Mouse (Mus musculus) hindbrain, embryonic 16.5 days (tissue): ENCODE measurements around the gene Mkln1. TPM values are rescaled to one million over a fixed set of nuclear protein-coding genes. Genes with fewer than 3 reads are reported as not detected.
A peak's percentile ranks its signal among the peaks of the same experiment; 100 is the strongest.

Experiments used
- ATAC-seq: fragments of 200-750 bp; cut with Nextera tagmentation; 2 replicates; pipeline ENCODE4 v1.8.0; 2017; ENCODE audit warnings: moderate TSS enrichment, moderate library complexity
- H3K27ac ChIP-seq: fragments of 300-500 bp; sonication (generic); 2 replicates; pipeline ENCODE4 v1.5.1; 2014; ENCODE audit warnings: low read depth, mild to moderate bottlenecking, control low read depth, low read length, moderate library complexity
- H3K27me3 ChIP-seq: fragments of 300-500 bp; sonication (generic); replicated peaks from 2 replicates; pipeline ENCODE4 v1.6.1; 2014; ENCODE audit warnings: low read length; ENCODE audit not compliant: control insufficient read depth, insufficient read depth
- H3K36me3 ChIP-seq: fragments of 300-500 bp; sonication (generic); 2 replicates; pipeline ENCODE4 v1.6.1; 2014; ENCODE audit warnings: mild to moderate bottlenecking, low read length, moderate library complexity, mixed read lengths; ENCODE audit not compliant: control insufficient read depth, insufficient read depth
- H3K4me1 ChIP-seq: fragments of 300-500 bp; sonication (generic); 2 replicates; pipeline ENCODE4 v1.6.1; 2014; ENCODE audit warnings: low read depth, low read length; ENCODE audit not compliant: control insufficient read depth, insufficient read depth
- H3K4me2 ChIP-seq: fragments of 300-500 bp; sonication (generic); 2 replicates; pipeline ENCODE4 v1.6.1; 2014; ENCODE audit warnings: mild to moderate bottlenecking, low read length, control low read depth, moderate library complexity
- H3K4me3 ChIP-seq: fragments of 300-500 bp; sonication (generic); 2 replicates; pipeline ENCODE4 v1.5.1; 2014; ENCODE audit warnings: mild to moderate bottlenecking, low read length, control low read depth, moderate library complexity
- H3K9ac ChIP-seq: fragments of 300-500 bp; sonication (generic); 2 replicates; pipeline ENCODE4 v1.6.1; 2014; ENCODE audit warnings: low read depth, mild to moderate bottlenecking, control low read depth, low read length, moderate library complexity
- H3K9me3 ChIP-seq: fragments of 300-500 bp; sonication (generic); 2 replicates; pipeline ENCODE4 v1.6.1; 2014; ENCODE audit warnings: mild to moderate bottlenecking, low read length, moderate library complexity; ENCODE audit not compliant: control insufficient read depth
- WGBS: fragments of 180-500 bp; shearing (Covaris S2); extraction: QIAGEN DNeasy Blood & Tissue Kit; methylation state at CpG from one replicate; pipeline ENCODE4 v1.1.7; 2014; 5-methylcytosine and 5-hydroxymethylcytosine counted together
- polyA plus RNA-seq: library from polyadenylated mRNA; unstranded; fragments of >200 nt; fragmentation: Nextera tagmentation; extraction: Ambion mirVana; gene quantifications from 2 replicates; pipeline ENCODE4 v1.2.1, GENCODE M21; 2015

Mkln1 gene
- polyA plus RNA-seq, 1 experiment from 2014 or later, result 119 TPM

- no peak overlapping the region for H3K27ac ChIP-seq
- ATAC-seq, result peak; percentile 61
- H3K27me3 ChIP-seq, result no peaks in the 10 kb centered on the region
- 72% methylated on average over 6 of the region's 6 CpGs for WGBS
- no peak overlapping the region for H3K4me2 ChIP-seq
- peaks cover 8% of the 10 kb centered on the region; the same call in 1 of the 2 replicates for H3K36me3 ChIP-seq
- no peak overlapping the region for H3K9ac ChIP-seq
- no peak overlapping the region for H3K4me3 ChIP-seq
- H3K4me1 ChIP-seq, result peaks cover 14% of the 10 kb centered on the region
- H3K9me3 ChIP-seq, result no peaks in the 10 kb centered on the region
These were observed 126.8 kb downstream of the Mkln1 start for GRCm38 (mm10) chr6:31525231-31525900.

GRCm38 (mm10) chr6:31526929-31527328, 128.4 kb downstream of the Mkln1 start:
- 94% methylated on average over 5 of the region's 5 CpGs for WGBS
- ATAC-seq, result no peak
- Histone ChIP-seq H3K4me1 (peaks cover 11% of the 10 kb centered on the region), H3K27me3 (no peaks in the 10 kb centered on the region), H3K9ac (no peak overlapping the region), H3K4me3 (no peak overlapping the region), H3K36me3 (peaks cover 8% of the 10 kb centered on the region; the same call in 1 of the 2 replicates), H3K4me2 (no peak overlapping the region), H3K9me3 (no peaks in the 10 kb centered on the region), H3K27ac (no peak overlapping the region)

GRCm38 (mm10) chr6:31527897-31528296, 129.4 kb downstream of the Mkln1 start:
- WGBS, result 71% methylated on average over 7 of the region's 7 CpGs
- no peak for ATAC-seq
- H3K9me3 ChIP-seq, result no peaks in the 10 kb centered on the region
- no peak overlapping the region for H3K4me3 ChIP-seq
- no peak overlapping the region for H3K9ac ChIP-seq
- no peaks in the 10 kb centered on the region for H3K27me3 ChIP-seq
- no peak overlapping the region for H3K27ac ChIP-seq
- H3K4me1 ChIP-seq, result peaks cover 7% of the 10 kb centered on the region
- peaks cover 6% of the 10 kb centered on the region; the same call in 1 of the 2 replicates for H3K36me3 ChIP-seq
- no peak overlapping the region for H3K4me2 ChIP-seq

GRCm38 (mm10) chr6:31528339-31528738, 129.8 kb downstream of the Mkln1 start:
- Histone ChIP-seq H3K9me3 (no peaks in the 10 kb centered on the region), H3K27me3 (no peaks in the 10 kb centered on the region), H3K4me1 (peaks cover 4% of the 10 kb centered on the region), H3K4me3 (no peak overlapping the region), H3K4me2 (no peak overlapping the region), H3K9ac (no peak overlapping the region), H3K27ac (no peak overlapping the region), H3K36me3 (peaks cover 6% of the 10 kb centered on the region; the same call in 1 of the 2 replicates)
- no peak for ATAC-seq
- 69% methylated on average over 5 of the region's 5 CpGs for WGBS

- Histone ChIP-seq H3K9ac (no peak overlapping the region), H3K4me1 (no peaks in the 10 kb centered on the region), H3K27ac (no peak overlapping the region), H3K36me3 (no peaks in the 10 kb centered on the region; the same call in 1 of the 2 replicates), H3K4me3 (no peak overlapping the region), H3K27me3 (no peaks in the 10 kb centered on the region), H3K4me2 (no peak overlapping the region), H3K9me3 (no peaks in the 10 kb centered on the region)
- WGBS, result 91% methylated on average over 3 of the region's 3 CpGs
- ATAC-seq, result no peak
These were observed 133.3 kb downstream of the Mkln1 start for GRCm38 (mm10) chr6:31531880-31532279.

GRCm38 (mm10) chr6:31534705-31535104, 136.2 kb downstream of the Mkln1 start:
- no peak overlapping the region for H3K4me3 ChIP-seq
- no peak for ATAC-seq
- no peak overlapping the region for H3K4me2 ChIP-seq
- 93% methylated on average over 5 of the region's 5 CpGs for WGBS
- no peaks in the 10 kb centered on the region for H3K9me3 ChIP-seq
- no peak overlapping the region for H3K27ac ChIP-seq
- H3K9ac ChIP-seq, result no peak overlapping the region
- H3K4me1 ChIP-seq, result no peaks in the 10 kb centered on the region
- no peaks in the 10 kb centered on the region for H3K36me3 ChIP-seq
- no peaks in the 10 kb centered on the region for H3K27me3 ChIP-seq

- H3K36me3 ChIP-seq, result no peaks in the 10 kb centered on the region
- no peaks in the 10 kb centered on the region for H3K4me1 ChIP-seq
- no peak overlapping the region for H3K9ac ChIP-seq
- H3K27me3 ChIP-seq, result no peaks in the 10 kb centered on the region
- H3K4me2 ChIP-seq, result no peak overlapping the region
- ATAC-seq, result no peak
- no peak overlapping the region for H3K27ac ChIP-seq
- no peaks in the 10 kb centered on the region for H3K9me3 ChIP-seq
- no peak overlapping the region for H3K4me3 ChIP-seq
- 79% methylated on average over 4 of the region's 4 CpGs for WGBS
These were observed 138.7 kb downstream of the Mkln1 start for GRCm38 (mm10) chr6:31537193-31537592.

GRCm38 (mm10) chr6:31538112-31538511, 139.6 kb downstream of the Mkln1 start:
- no peaks in the 10 kb centered on the region for H3K27me3 ChIP-seq
- ATAC-seq, result no peak
- no peaks in the 10 kb centered on the region for H3K36me3 ChIP-seq
- no peaks in the 10 kb centered on the region for H3K4me1 ChIP-seq
- WGBS, result 90% methylated on average over 1 of the region's 1 CpGs
- H3K4me3 ChIP-seq, result no peak overlapping the region
- no peaks in the 10 kb centered on the region for H3K9me3 ChIP-seq
- H3K4me2 ChIP-seq, result no peak overlapping the region
- H3K9ac ChIP-seq, result no peak overlapping the region
- H3K27ac ChIP-seq, result no peak overlapping the region

- 91% methylated on average over 6 of the region's 6 CpGs for WGBS
- Histone ChIP-seq H3K4me3 (no peak overlapping the region), H3K36me3 (no peaks in the 10 kb centered on the region), H3K27ac (no peak overlapping the region), H3K4me2 (no peak overlapping the region), H3K27me3 (no peaks in the 10 kb centered on the region), H3K4me1 (no peaks in the 10 kb centered on the region), H3K9me3 (no peaks in the 10 kb centered on the region), H3K9ac (no peak overlapping the region)
- ATAC-seq, result no peak
These were observed 141.5 kb downstream of the Mkln1 start for GRCm38 (mm10) chr6:31540018-31540417.
